Mouse (Mus musculus) Patski (cell line): ENCODE measurements at regions not wholly inside any gene's neighbourhood (a gene's known extent, or its start where the extent isn't known, plus 50 kb on each side); places are given as distances from the start of the nearest gene placed in this dataset.
A peak's percentile ranks its signal among the peaks of the same experiment; 100 is the strongest.
"Not testable (repeated sequence)": the region's sequence is repeated elsewhere in the genome, so short reads cannot be mapped to it uniquely, and the experiment has no call there.

ENCODE experiments used
- ATAC-seq: fragments of 100-300 bp; one replicate; pipeline ENCODE4 v1.8.0; 2021
- CTCF ChIA-PET: fragments of 350-600 bp; sonication (Branson Sonifier 250); formaldehyde crosslinking; loops from one replicate; lab custom pipeline; 2022; ENCODE audit warnings: inconsistent platforms; lab: Charles Lee
- POLR2A ChIA-PET: fragments of 350-600 bp; sonication (Branson Sonifier 250); formaldehyde crosslinking; loops from one replicate; lab custom pipeline; 2022; ENCODE audit warnings: antibody characterized with exemption, inconsistent platforms; lab: Charles Lee
- DNase-seq: peaks from one replicate; pipeline ENCODE4 v3.0.0-alpha.2; 2011; ENCODE audit warnings: low read depth, low spot score
- H3K27me3 ChIP-seq: fragments of 371-371 bp; one replicate; pipeline ENCODE4 v1.5.1; 2021
- CTCF ChIP-seq: fragments of 100-300 bp; IDR thresholded peaks from one replicate; pipeline ENCODE4 v1.5.1; 2021
- in situ Hi-C: fragments of 300-500 bp; cut with MboI; formaldehyde crosslinking; loops from 3 replicates; pipeline ENCODE4 v1.11.1; 2018; ENCODE audit warnings: low pct_unique_long_range_greater_than_20kb, mixed read lengths

GRCm38 (mm10) chr3:111402135-111402534, 1151.3 kb upstream of the Prmt6 start:
- no peaks in the 10 kb centered on the region for H3K27me3 ChIP-seq
- in situ Hi-C loops: no loop called here
- ChIA-PET CTCF (interaction anchor here (0.9 kb wide), 1 partner anchor 16 kb away, joined by 3 read pairs; no protein-coding TSS in a partner anchor), POLR2A (no interaction called here)
- ATAC-seq (no peak), DNase-seq (no peak)
- TF ChIP-seq CTCF: no peak

GRCm38 (mm10) chr3:111393127-111393526, 1142.3 kb upstream of the Prmt6 start:
- ChIA-PET POLR2A (no interaction called here), CTCF (no interaction called here)
- DNase-seq (no peak), ATAC-seq (no peak)
- in situ Hi-C loops: no loop called here
- TF ChIP-seq CTCF: no peak
- H3K27me3 ChIP-seq: no peaks in the 10 kb centered on the region

GRCm38 (mm10) chr3:111392713-111393112, 1141.9 kb upstream of the Prmt6 start:
- CTCF ChIA-PET, in situ Hi-C loops, H3K27me3 ChIP-seq, DNase-seq, ATAC-seq, POLR2A ChIA-PET: not testable (repeated sequence)

GRCm38 (mm10) chr3:111386745-111387144, 1135.9 kb upstream of the Prmt6 start:
- ChIA-PET POLR2A (no interaction called here), CTCF (interaction anchor here (0.9 to 1.2 kb wide), 2 partner anchors 15 to 29 kb away, joined by 3 read pairs; no protein-coding TSS in a partner anchor)
- no peak for TF ChIP-seq CTCF
- H3K27me3 ChIP-seq: peaks cover 3% of the 10 kb centered on the region
- DNase-seq (no peak), ATAC-seq (no peak)
- in situ Hi-C loops: no loop called here

GRCm38 (mm10) chr3:111386334-111386733, 1135.5 kb upstream of the Prmt6 start:
- ATAC-seq: no peak
- CTCF ChIA-PET: interaction anchor here (0.9 to 1.2 kb wide), 2 partner anchors 15 to 29 kb away, joined by 3 read pairs; no protein-coding TSS in a partner anchor
- POLR2A ChIA-PET: no interaction called here
- peaks cover 3% of the 10 kb centered on the region for H3K27me3 ChIP-seq
- no peak for TF ChIP-seq CTCF
- DNase-seq: no peak
- in situ Hi-C loops: no loop called here

- DNase-seq: no peak
- POLR2A ChIA-PET: no interaction called here
- in situ Hi-C loops: no loop called here
- CTCF ChIA-PET: interaction anchor here (1.2 kb wide), 1 partner anchor 30 kb away, joined by 3 read pairs; no protein-coding TSS in a partner anchor
- no peak for TF ChIP-seq CTCF
- ATAC-seq: no peak
- peaks cover 3% of the 10 kb centered on the region for H3K27me3 ChIP-seq
Measured at GRCm38 (mm10) chr3:111385627-111386026, 1134.8 kb upstream of the Prmt6 start.

- ChIA-PET POLR2A (no interaction called here), CTCF (no interaction called here)
- in situ Hi-C loops: no loop called here
- DNase-seq: no peak
- no peak for ATAC-seq
- H3K27me3 ChIP-seq: no peaks in the 10 kb centered on the region
- TF ChIP-seq CTCF: no peak
Measured at GRCm38 (mm10) chr3:111371259-111371658, 1120.5 kb upstream of the Prmt6 start.

GRCm38 (mm10) chr3:111338247-111338646, 1087.4 kb upstream of the Prmt6 start:
- in situ Hi-C loops: no loop called here

GRCm38 (mm10) chr3:111291018-111291538, 1040.3 kb upstream of the Prmt6 start:
- in situ Hi-C loops: no loop called here
- no peak for ATAC-seq
- no peaks in the 10 kb centered on the region for H3K27me3 ChIP-seq
- TF ChIP-seq CTCF: no peak
- CTCF ChIA-PET: no interaction called here
- DNase-seq: no peak
- POLR2A ChIA-PET: no interaction called here

More at GRCm38 (mm10) chr3:111338247-111338646, 1087.4 kb upstream of the Prmt6 start:
- ATAC-seq (no peak), DNase-seq (no peak)
- peaks cover 13% of the 10 kb centered on the region for H3K27me3 ChIP-seq
- peak; percentile 28 for TF ChIP-seq CTCF
- CTCF ChIA-PET: interaction anchor here (0.8 to 1.0 kb wide), 3 partner anchors 10 to 17 kb away, joined by 3 read pairs; no protein-coding TSS in a partner anchor
- POLR2A ChIA-PET: interaction anchor here (1.2 kb wide), 1 partner anchor 13 kb away, joined by 4 read pairs; no protein-coding TSS in a partner anchor

- POLR2A ChIA-PET: no interaction called here
- DNase-seq (no peak), ATAC-seq (no peak)
- H3K27me3 ChIP-seq: no peaks in the 10 kb centered on the region
- in situ Hi-C loops: no loop called here
- TF ChIP-seq CTCF: no peak
- CTCF ChIA-PET: no interaction called here
Measured at GRCm38 (mm10) chr3:111281584-111281983, 1030.8 kb upstream of the Prmt6 start.
